Mouse (Mus musculus) ovary, postnatal 36 days (tissue): Measurements from ENCODE around the gene Bcap29.
"Not testable (repeated sequence)": the region's sequence is repeated elsewhere in the genome, so short reads cannot be mapped to it uniquely, and the experiment has no call there.

Experiments used
- DNase-seq: peaks from one replicate; pipeline ENCODE4 v3.0.0; 2022; ENCODE audit warnings: low spot score, mixed read lengths

Gene Bcap29

DNA sequence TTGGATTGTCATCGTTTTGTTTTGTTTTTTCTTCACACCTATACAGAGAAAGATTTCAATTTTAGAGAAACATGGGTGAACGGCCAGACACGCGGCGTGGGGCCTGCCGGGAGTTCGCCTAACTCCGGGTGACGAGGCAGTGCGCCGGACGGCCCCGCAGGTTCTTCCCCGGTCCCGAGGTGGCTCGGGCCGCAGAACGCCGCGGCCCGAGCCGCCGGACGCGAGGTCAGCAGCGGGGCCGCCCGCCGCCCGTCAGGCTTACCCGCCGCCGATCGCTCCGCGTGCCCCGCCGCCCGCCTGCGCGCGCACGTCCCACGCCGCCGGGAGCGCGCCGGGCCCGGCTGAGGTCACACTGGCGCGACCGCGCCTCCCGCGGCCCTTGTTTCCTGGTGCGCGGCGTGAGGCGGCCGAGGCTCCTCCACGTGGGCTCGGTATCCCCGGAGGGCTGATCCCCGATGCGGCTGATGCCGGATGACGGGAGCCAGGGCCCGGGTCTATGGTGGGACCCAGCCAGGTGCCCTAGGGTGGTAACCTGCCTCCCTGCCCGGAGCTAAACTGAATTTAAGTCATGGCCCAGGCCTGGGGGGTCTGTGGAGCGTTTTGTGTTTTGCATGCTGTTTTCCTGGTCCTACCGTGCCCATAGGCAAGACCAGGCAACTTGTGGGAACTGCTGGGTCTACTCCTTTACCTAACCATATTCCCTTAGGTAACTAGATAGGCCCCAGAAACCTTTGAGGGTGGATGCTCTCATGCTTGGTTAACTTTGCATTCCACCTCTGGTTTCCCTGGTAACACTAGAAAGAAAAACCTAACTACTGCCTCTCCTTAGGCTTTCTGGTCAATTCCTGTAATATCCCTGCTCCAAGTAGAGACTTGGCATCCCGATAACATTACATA, at the start of gene Bcap29:
Gene Bcap29, minus strand, starts transcription at position 316 of the 897 bp plus-strand sequence.
- DNase-seq, result peak; percentile 83

DNA sequence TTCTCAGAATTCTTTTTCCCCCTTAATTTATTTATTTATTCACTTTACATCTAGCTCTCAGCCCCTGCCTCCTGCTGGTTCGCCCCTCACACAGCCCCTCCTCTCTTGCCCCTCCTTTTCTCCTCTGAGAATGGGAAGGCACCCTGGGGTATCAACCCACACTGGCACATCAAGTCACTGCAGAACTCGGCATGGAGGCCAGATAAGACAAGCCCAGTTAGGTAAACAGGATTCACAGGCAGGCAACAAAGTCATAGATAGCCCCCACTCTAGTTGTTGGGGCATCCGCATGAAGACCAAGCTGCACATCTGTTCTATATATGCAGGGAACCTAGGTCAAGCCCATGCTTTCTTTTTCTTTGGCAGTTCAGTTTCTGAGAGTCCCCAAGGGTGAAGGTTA, 32.7 kb upstream of the Bcap29 start:
- no peak for DNase-seq

DNA sequence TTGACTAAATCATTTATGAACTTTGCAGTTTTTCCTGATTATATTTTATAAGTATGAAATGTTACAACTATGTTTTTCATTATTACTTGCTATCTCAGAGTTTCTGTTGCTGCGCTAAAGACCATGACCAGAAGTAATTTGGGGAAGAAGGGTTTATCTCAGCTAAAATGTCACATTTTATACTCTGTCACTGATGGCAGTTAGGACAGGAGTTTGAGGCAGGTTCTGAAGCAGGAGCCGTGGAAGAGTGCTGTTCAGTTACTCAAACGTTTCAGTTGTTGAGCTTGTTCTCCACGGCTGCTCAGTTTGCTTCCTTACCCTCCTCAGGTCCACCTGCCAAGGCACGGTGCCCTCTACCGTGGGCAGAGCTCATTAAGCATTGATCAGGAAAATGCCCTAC, 31.5 kb upstream of the Bcap29 start:
- no peak for DNase-seq

DNA sequence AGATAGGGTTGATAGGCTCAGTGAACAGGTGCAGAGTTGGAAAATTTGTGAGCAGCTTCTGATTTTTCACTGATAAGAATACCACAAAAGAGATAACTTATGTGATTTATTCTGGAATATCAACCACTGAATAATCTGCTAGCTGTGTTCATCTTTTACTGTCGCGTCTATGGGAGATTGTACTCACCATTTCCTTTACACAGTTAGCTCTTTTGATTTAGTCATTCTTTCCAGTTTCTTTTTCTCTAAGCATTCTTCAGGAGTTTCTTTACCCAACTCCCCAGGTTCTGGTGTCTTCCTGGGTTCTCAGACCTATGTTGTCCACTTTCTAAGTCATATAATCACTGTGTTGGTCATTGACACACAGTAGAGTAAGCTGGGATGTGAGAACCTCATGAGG, 22.4 kb upstream of the Bcap29 start:
- no peak for DNase-seq

DNA sequence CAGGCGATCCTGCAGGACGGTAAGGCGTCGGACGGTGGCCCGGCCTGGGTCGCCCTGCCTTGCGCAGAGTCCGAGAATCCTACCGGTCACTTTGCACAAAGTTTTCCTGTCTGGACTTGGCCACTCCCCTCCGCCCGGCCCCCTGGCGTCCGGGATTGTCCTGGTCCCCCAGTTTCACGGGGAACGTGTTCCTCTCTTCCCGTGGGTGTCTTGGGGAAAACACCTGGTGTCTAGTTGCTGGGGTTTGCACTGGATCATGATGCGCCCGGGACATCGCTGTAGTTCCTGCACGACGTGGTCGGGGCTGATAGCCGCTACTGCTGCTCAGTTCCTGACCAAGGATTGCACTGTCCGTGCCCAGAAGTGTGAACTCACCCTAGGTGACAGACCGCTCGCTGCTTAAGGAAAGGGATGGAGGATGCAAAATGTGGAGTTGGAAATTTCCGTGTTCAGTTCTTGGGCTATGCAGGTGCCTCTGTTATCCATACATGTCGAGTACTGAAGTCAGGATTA, 20.6 kb upstream of the Bcap29 start:
- DNase-seq, result no peak

DNA sequence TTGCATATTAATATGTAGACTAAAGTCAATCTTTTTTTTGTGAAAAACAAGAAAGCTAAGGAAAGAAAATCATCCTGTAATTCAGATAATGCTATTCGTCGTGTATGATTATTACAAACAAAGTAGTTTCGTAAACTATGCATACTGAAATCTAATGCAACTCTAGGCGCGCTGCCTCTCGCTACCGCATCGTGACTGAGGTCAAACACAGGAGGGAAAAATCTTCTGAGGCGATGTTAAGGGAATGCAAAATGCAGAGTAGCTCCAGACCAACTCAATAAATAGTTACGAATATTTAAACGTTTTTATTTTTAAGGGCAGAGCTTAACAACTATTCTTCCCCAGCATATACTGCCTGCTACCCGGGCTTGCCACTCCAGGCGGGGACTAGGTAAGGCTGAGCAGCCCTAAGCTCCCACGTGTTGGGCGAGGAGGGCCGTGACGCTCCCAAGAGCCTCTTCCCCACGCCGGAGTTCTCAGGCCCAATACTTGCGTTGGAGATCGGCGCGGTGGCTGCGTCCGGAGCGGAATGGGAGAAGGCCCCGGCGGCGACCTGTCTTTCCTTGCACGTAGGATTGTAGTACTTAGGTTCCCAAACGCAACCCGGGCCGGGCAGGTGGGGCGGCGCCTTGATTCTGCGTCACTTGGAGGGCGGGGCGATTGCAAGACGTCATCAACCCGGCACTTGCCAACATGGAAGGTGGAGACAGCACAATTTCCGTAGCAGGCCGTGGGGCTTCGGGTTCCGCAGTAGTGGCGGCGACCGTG, 19.9 kb upstream of the Bcap29 start, which contains the start of the genes Dus4l and Cog5:
Gene Dus4l, minus strand, starts transcription at position 630 of the 768 bp plus-strand sequence.
Gene Cog5, plus strand, starts transcription at position 673 of the 768 bp plus-strand sequence.
- peak; percentile 96 for DNase-seq

DNA sequence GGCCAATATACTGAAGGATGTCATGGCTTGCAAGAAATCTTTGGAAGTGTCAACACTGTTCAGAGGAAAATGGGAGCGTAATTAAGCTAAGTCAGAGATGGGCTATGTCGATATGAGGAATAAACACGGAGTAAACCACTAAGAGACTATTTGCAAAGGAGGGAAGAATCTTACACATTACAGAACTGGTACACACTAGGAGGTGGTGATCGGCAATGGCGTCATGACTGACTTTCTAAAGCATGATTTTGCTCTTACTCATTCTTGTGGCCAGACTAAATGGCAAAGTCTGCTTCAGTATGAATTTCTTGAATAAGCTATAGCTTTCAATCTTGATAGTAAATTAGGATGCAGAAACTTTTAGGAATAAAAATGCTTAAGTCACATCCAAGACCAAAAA, 19.2 kb upstream of the Bcap29 start:
- no peak for DNase-seq

- no peak for DNase-seq
These were observed 766 bp upstream of the Bcap29 start for GRCm38 (mm10) chr12:31635240-31635607.

- DNase-seq, result peak; percentile 12
These were observed 502 bp downstream of the Bcap29 start for GRCm38 (mm10) chr12:31633970-31634342.

DNA sequence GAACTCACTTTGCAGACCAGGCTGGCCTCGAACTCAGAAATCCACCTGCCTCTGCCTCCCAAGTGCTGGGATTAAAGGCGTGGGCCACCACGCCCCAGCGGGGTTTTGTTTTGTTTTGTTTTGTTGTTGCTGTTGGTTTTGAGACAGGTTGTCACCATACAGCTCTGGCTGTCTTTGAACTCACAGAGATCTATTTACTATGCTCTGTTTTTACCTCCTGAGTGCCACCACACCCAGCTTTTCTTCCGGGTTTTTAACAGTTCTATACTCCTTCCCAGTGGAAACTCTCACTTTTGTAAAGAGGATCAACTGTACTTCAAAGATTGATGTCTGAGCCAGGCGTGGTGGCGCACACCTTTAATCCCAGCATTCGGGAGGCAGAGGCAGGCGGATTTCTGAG, 6.1 kb downstream of the Bcap29 start:
- not testable (repeated sequence) for DNase-seq

DNA sequence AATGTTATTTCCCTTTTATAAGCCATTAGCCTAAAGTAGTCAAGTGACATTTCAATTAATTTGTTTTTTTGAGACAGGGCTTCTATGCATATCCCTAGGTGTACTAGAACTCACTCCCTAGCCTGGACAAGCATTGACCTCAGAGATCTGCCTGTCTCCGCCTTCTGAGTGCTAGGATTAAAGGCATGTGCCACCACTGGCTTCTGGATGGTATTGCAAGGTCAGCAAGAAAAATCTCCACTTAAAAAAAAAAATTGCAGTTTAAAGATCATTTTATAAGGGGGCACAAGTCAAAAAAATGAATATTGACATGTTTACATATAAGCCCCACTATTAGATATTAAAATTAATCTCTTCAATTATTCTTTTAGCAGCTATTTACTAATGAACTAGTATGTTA, 9.4 kb downstream of the Bcap29 start:
- no peak for DNase-seq

DNA sequence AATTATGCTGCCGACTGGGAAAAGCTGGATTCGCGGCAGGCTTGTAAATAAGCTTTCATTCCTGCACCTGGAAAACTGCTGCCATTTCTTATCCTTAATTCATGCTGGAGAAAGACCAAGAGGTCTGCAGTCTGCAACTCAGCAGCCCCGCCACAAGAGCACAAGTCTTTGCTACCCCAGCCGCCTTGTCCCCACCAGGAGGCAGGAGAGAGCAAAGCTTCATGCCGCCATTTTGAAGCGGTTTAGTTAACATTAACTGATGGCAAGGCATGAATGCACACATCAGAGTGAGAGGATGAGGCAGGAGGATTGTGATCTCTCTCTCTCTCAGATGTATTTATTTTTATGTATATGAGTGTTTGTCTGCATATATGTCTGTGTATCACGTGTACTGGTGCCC, 14.4 kb downstream of the Bcap29 start:
- no peak for DNase-seq

GRCm38 (mm10) chr12:31613353-31613752, 21.1 kb downstream of the Bcap29 start:
- DNase-seq, result no peak

- no peak for DNase-seq
These were observed 26.3 kb downstream of the Bcap29 start for GRCm38 (mm10) chr12:31608138-31608537.

GRCm38 (mm10) chr12:31604894-31605293, 29.6 kb downstream of the Bcap29 start:
- no peak for DNase-seq

DNA sequence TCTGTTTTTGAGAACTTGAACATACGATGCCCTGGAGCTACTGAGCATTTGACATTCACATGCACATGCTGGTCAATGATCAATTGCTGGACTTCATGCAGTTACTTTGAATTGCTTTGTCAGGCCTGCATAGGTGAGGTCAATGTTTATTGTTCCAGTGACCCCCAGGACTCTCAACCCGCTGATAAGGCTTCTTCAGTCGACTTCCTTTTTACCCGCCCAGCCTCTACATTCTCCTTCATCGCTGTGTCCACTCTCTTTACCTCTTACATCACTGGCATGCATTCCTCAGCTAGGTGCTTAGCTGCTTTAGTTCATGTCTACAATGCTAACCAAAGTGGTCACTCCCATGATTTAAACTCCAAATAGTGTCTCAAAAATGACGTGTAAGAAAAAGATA, 30.9 kb downstream of the Bcap29 start:
- no peak for DNase-seq

- DNase-seq, result no peak
These were observed 40.2 kb downstream of the Bcap29 start for GRCm38 (mm10) chr12:31594296-31594695.

DNA sequence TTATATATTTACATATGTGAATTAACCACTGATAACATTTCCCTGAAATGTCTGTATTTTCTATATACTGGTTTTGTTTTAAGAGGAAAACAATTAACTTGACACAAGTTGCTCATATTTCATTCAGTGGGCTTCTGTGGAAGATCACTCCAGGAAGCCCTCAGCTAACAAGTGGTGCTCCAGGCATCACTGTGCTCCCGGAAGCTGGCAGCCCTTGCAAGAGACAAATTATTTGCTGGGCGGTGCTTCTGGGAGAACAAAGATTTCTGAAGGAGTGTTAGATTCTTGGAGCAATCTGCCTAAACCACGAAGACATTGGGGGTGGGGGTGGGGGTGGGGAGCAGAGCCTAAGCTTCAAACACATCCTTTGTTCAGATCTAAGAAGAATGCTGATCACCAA, 42.4 kb downstream of the Bcap29 start:
- no peak for DNase-seq

DNA sequence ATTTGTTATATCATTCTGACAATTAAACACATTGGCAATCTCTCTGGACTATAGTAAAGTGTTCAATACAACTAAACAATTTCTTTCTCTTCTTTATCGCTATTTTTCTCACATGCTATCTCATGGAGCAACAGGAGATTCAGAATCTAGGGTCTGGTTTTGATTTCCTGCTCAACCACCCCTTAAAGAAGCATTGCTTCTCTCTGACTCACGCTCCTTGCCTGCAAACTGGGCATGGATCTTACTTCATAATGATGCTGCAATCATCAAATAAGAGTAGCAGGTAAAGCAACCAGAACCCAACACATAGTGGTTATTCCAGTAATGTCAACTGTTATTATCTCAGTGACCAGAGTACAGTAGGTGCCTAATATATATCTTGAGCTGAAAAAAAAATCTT, 50.7 kb downstream of the Bcap29 start:
- DNase-seq, result no peak

GRCm38 (mm10) chr12:31582081-31582480, 52.4 kb downstream of the Bcap29 start:
- no peak for DNase-seq

DNA sequence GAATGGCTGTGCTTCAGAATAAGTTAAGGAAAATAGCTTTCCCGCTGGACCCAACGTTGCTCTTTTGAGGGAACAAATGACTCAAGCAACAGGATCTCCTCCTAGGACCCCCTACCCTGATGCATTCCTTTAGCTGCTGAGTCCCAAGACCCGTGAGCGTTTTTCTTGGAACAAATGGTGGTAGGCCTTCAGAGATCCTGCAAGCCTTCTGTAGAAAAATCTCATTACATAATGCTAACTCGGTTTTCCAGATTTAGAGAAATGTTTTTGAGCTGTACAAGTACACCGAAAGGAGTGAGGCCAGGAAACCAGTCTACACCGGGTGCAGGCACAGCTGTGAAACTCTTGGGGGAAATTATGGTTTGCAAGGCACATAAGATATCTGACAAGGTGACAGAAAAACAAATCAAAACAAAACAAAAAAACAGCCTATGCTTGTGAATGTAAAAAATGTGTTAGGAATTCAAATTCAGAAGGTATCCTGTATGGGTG, 53.1 kb downstream of the Bcap29 start:
- no peak for DNase-seq

DNA sequence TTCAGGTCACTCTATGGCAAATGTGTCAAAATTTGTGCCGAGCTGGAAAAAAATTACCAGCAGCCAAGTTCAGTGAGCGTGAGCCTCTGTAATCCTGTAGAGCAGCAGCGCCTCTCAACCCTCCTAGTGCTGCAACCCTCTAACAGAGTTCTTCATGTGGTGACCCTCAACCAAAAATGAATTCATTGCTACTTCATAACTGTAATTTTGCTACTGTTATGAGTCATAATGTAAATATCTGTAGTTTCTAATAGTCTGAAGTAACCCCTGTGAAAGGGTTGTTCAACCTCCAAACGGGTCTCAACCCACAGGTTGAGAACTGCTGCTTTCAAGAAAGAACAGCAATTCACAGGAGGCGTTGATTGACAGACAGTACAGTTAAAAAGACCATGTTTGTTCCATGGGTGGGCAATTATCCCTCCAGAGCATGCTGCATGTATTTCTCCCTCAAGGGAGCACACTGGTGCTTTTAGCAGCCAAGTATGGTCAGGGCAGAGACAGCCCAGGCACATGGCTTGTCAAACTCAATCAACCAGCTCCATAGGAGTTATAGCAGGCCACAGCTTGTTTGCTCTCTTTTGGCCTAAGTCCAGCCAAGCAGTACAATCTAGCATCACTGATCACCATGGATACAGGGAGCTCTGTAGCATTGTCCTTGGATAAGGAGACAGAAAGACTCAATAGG, 53.7 kb downstream of the Bcap29 start:
- DNase-seq, result no peak
